Mouse (Mus musculus) cerebellum, adult 18-20 months (tissue): ENCODE data around the gene Fam24a.

ENCODE experiments used
- DNase-seq, 2 experiments: peaks; one replicate each; pipeline ENCODE4 v3.0.0; 2021

Gene Fam24a

GRCm38 (mm10) chr7:131333564-131333963, at the start of gene Fam24a:
Gene Fam24a, plus strand, starts transcription at chr7:131333864.
- DNase-seq = no peak

- DNase-seq = no peak
Measured at GRCm38 (mm10) chr7:131297151-131297550, 36.5 kb upstream of the Fam24a start.

GRCm38 (mm10) chr7:131303340-131303739, 30.3 kb upstream of the Fam24a start:
- DNase-seq = no peak

- no peak for DNase-seq
Measured at GRCm38 (mm10) chr7:131306733-131307132, 26.9 kb upstream of the Fam24a start.

- DNase-seq = no peak
Measured at GRCm38 (mm10) chr7:131314493-131314892, 19.2 kb upstream of the Fam24a start.

- no peak for DNase-seq
Measured at GRCm38 (mm10) chr7:131317587-131317986, 16.1 kb upstream of the Fam24a start.

- DNase-seq = no peak
Measured at GRCm38 (mm10) chr7:131318340-131318739, 15.3 kb upstream of the Fam24a start.

- no peak for DNase-seq
Measured at GRCm38 (mm10) chr7:131322192-131322591, 11.5 kb upstream of the Fam24a start, which contains the start of gene Cuzd1. Gene Cuzd1, minus strand, starts transcription at chr7:131322292.

- no peak for DNase-seq
Measured at GRCm38 (mm10) chr7:131327054-131327453, 6.6 kb upstream of the Fam24a start.

GRCm38 (mm10) chr7:131329416-131329815, 4.2 kb upstream of the Fam24a start, which contains the start of gene Fam24b:
Gene Fam24b, minus strand, starts transcription at chr7:131329516.
- no peak for DNase-seq

- DNase-seq = no peak
Measured at GRCm38 (mm10) chr7:131331688-131332087, 2.0 kb upstream of the Fam24a start.

GRCm38 (mm10) chr7:131337502-131338068, 3.9 kb downstream of the Fam24a start:
- DNase-seq = no peak

GRCm38 (mm10) chr7:131345856-131346541, 12.3 kb downstream of the Fam24a start:
- peak; percentile 20 to 21 for DNase-seq

GRCm38 (mm10) chr7:131356105-131356504, 22.4 kb downstream of the Fam24a start:
- no peak for DNase-seq

- no peak for DNase-seq
Measured at GRCm38 (mm10) chr7:131362269-131362614, 28.6 kb downstream of the Fam24a start.

GRCm38 (mm10) chr7:131362615-131363300, 29.1 kb downstream of the Fam24a start, which contains the start of gene 2310057M21Rik:
Gene 2310057M21Rik, minus strand, starts transcription at chr7:131362759.
- peak; percentile 95 for DNase-seq

GRCm38 (mm10) chr7:131364131-131364530, 30.5 kb downstream of the Fam24a start:
- DNase-seq = no peak

GRCm38 (mm10) chr7:131370648-131371469, 37.2 kb downstream of the Fam24a start, which contains the start of gene Pstk:
Gene Pstk, plus strand, starts transcription at chr7:131371141.
- peak; percentile 86 to 96 for DNase-seq

- DNase-seq = no peak
Measured at GRCm38 (mm10) chr7:131371470-131371860, 37.8 kb downstream of the Fam24a start.

- no peak for DNase-seq
Measured at GRCm38 (mm10) chr7:131371880-131372651, 38.4 kb downstream of the Fam24a start.
